Mouse (Mus musculus): ENCODE data around the gene Gm15140. TPM values are rescaled to one million over a fixed set of nuclear protein-coding genes. Genes with fewer than 3 reads are reported as not detected.
"Not testable (repeated sequence)": the region's sequence is repeated elsewhere in the genome, so short reads cannot be mapped to it uniquely, and the experiment has no call there.

Gm15140 gene
- not detected for total RNA-seq (2018; cell fraction: chromatin; rRNA removed)
- total RNA-seq (2018; cell fraction: cytosol; rRNA removed): not detected
- total RNA-seq (2018; cell fraction: nucleus; rRNA removed): not detected
- polyA plus RNA-seq (2018): not detected in 3 replicates

- H3K27ac ChIP-seq; H3K79me2 ChIP-seq (ENCODE audit: inconsistent target); H3K4me3 ChIP-seq (ENCODE audit: inconsistent target); H3K36me3 ChIP-seq (ENCODE audit: inconsistent target): not testable (repeated sequence)
- no CpG with 5 or more reads among the region's 1 CpGs for WGBS (ENCODE audit: missing documents)
These were observed at the start of gene Gm15140 for GRCm38 (mm10) chrX:154120585-154120984. Gm15140 (minus strand) TSS chrX:154120685.

Other genes with a start within 250 kb of the Gm15140 start
- not detected in 3 replicates for gene Samt1, start 108.0 kb downstream of the Gm15140 start, polyA plus RNA-seq (2018)
- gene 4921511M17Rik, start 86.9 kb downstream of the Gm15140 start, polyA plus RNA-seq (2018): not detected in 3 replicates
- gene Gm10057, start 65.6 kb downstream of the Gm15140 start, polyA plus RNA-seq (2018): not detected in 3 replicates
- not detected in 3 replicates for gene 4930524N10Rik, start 222.7 kb upstream of the Gm15140 start, polyA plus RNA-seq (2018)